Mouse (Mus musculus) erythroblast, embryonic 14.5 days (primary cell): ENCODE measurements around the gene Adcy3.

ENCODE experiments used
- GATA1 ChIP-seq: IDR thresholded peaks from 2 replicates; pipeline ENCODE4 v1.6.1; 2012; ENCODE audit warnings: low read length, inconsistent platforms, mixed read lengths
- TAL1 ChIP-seq: IDR thresholded peaks from 3 replicates; pipeline ENCODE4 v1.6.1; 2012; ENCODE audit warnings: low read length, inconsistent platforms, mixed read lengths

- TF ChIP-seq TAL1, result no peak
- TF ChIP-seq GATA1, result no peak
Observed at GRCm38 (mm10) chr12:4116132-4116531, 16.8 kb upstream of the Adcy3 start.
